Mouse (Mus musculus) granulocyte monocyte progenitor cell, adult 5-6 weeks (primary cell): ENCODE results near the gene Barx1. TPM values are rescaled to one million over a fixed set of nuclear protein-coding genes. Genes with fewer than 3 reads are reported as not detected.

ENCODE experiments used
- ATAC-seq: replicated peaks from 2 replicates; pipeline ENCODE4 v1.8.0; 2016; ENCODE audit warnings: mild to moderate bottlenecking, moderate TSS enrichment, inconsistent platforms; ENCODE audit not compliant: poor library complexity, severe bottlenecking
- total RNA-seq, 2 experiments: library from RNA; stranded (forward) in 1 of 2; stranded (reverse) in 1 of 2; fragments of 200-712, 200-1000 nt in 1 of 2; fragments of >200 nt in 1 of 2; fragmentation: Nextera tagmentation in 1 of 2; gene quantifications; 2 replicates each; pipeline ENCODE4 v1.2.3; 2014 to 2017

Gene Barx1
- total RNA-seq (2014; fragmentation: Nextera tagmentation) (not detected in 2 replicates), total RNA-seq (2017) (not detected in 2 replicates)

GRCm38 (mm10) chr13:48662431-48663143, at the start of gene Barx1:
Gene Barx1 (plus strand): TSS chr13:48662998.
- ATAC-seq, result no peak

DNA sequence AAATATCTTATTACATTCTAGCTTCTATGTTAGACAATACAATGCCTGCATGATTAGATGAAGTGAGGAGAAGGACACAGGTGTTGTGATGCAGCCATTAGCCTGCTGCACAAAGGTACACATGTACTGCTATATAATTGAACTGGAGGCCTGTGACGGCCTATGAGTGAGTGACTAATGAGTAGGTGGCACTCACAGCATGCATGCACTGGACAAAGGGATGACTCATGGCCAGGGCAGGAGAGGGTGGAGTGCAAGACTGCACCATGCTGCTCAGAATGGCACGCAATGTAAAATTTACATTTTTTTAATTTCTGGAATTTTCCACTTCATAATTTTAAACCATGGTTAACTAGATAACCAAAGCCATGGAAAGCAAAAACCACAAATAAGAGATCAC, 48.3 kb upstream of the Barx1 start:
- no peak for ATAC-seq

GRCm38 (mm10) chr13:48617774-48618173, 45.0 kb upstream of the Barx1 start:
- no peak for ATAC-seq

- ATAC-seq, result no peak
Observed at GRCm38 (mm10) chr13:48618890-48619289, 43.9 kb upstream of the Barx1 start.

- ATAC-seq, result peak; percentile 56
Observed at GRCm38 (mm10) chr13:48624968-48625398, 37.8 kb upstream of the Barx1 start.

DNA sequence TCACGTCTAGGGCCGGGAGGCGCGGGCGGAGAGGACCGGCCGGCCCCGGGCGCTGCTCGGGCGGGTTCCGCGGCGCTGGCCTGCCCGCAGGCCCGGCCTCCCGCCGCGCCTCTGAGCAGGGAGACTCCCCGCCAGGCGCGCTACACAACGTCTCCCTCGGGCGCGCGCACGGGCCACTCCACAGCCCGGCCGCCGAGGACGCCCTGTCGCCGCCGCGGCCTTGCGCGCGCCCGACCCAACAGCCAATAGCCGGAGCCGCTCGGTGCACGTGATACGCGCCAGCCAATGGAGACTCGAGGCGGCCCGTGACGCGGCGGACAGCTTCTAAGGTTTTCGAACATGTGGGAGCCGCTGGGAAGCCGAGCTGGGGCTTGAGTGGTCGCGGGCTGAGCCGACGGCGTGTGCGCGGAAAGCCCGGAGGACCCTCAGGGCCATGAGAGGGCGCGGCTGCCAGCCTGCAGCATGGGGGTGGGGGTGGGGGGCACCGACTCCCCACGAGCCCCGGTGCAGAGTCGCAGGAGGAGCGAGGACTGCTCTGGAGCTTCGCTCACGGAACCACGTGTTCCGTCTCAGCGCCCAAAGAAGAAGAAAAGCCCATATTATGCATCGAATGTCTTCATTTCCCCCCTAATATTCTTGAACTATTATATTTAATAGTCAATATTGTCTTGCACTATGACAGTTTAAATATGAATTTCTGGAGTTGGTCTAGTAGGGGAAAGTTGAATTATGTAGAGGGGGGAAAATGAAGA, 37.2 kb upstream of the Barx1 start, which contains the start of gene Ptpdc1:
Gene Ptpdc1, minus strand, starts transcription at position 232 of the 752 bp plus-strand sequence.
- peak; percentile 99 for ATAC-seq

- no peak for ATAC-seq
Observed at GRCm38 (mm10) chr13:48631691-48632090, 31.1 kb upstream of the Barx1 start.

DNA sequence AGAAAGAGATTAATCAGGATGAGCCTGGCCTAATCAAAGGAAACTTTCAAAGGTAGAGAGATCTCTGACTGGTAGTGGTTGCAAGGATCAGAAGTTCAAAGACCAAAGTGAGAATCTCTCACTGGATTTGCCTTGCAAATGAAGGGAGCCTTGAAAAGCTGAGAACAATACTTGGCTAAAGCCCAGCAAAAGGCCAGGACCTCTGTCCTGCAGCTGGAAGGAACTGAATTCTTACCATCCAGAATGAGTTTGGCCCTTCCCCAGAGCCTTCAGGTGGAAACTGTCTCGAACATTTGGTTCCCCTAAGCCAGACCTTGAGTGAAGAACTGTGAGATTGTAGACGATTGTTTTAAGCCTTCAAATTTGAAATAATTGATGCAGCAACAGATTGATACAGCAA, 25.1 kb upstream of the Barx1 start:
- no peak for ATAC-seq

DNA sequence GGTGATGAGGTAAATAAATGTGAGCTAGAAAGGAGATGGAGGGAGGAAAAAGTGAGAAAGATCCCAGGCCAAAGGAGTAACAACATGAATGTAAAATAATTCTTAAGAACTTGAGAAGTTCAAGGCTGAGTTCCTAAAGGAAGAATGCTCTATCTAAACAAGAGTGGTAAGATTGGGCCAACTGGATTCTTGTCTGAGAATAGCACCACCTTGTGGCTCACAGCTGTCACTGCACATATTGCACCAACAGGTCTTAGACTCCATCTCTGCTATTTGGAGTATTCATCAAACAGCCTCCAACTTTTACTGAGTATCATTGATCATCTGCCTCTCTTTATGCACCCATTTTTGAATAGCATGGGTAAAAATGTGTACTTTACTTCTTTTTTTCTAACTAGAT, 23.2 kb upstream of the Barx1 start:
- ATAC-seq, result peak; percentile 88

- no peak for ATAC-seq
Observed at GRCm38 (mm10) chr13:48643072-48643471, 19.7 kb upstream of the Barx1 start.

- no peak for ATAC-seq
Observed at GRCm38 (mm10) chr13:48643991-48644390, 18.8 kb upstream of the Barx1 start.

DNA sequence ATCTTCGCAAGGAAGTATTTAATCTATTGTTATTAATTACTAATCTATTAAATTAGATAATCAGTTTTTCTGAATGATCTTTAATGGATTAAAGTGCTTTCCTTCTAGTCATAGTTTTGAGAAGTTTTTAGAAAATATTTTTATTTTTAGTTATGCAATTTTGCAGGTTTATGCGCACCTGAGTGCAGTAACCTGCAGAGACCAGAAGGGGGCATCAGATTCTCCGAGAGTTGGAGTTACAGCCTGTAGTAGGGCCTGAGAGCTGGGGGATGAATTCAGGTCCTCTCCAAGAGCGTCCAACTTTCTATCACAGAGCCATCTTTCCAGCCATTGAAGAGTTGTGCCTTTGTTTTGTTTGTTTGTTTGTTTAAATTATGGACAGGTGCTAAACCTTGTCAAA, 16.1 kb upstream of the Barx1 start:
- no peak for ATAC-seq

DNA sequence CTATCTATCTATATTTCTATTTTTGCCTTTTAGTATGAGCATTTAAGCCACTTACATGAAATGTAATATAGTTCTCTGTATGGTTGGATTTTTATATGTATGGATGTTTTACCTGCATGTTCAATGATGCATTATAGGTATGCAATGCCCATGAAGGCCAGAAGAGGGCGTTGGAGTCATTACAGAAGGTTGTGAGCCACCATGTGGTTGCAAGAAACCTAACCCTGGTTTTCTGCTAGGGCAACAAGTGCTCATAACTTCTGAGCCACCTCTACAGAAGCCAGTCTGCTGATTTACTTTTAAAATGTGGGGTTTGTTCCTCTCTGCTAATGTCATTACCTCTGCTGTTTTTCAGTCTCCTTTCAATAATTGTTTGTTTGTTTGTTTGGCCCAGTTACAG, 12.2 kb upstream of the Barx1 start:
- ATAC-seq, result no peak; the same call in 1 of the 2 replicates

- ATAC-seq, result no peak
Observed at GRCm38 (mm10) chr13:48651132-48652065, 11.4 kb upstream of the Barx1 start.

DNA sequence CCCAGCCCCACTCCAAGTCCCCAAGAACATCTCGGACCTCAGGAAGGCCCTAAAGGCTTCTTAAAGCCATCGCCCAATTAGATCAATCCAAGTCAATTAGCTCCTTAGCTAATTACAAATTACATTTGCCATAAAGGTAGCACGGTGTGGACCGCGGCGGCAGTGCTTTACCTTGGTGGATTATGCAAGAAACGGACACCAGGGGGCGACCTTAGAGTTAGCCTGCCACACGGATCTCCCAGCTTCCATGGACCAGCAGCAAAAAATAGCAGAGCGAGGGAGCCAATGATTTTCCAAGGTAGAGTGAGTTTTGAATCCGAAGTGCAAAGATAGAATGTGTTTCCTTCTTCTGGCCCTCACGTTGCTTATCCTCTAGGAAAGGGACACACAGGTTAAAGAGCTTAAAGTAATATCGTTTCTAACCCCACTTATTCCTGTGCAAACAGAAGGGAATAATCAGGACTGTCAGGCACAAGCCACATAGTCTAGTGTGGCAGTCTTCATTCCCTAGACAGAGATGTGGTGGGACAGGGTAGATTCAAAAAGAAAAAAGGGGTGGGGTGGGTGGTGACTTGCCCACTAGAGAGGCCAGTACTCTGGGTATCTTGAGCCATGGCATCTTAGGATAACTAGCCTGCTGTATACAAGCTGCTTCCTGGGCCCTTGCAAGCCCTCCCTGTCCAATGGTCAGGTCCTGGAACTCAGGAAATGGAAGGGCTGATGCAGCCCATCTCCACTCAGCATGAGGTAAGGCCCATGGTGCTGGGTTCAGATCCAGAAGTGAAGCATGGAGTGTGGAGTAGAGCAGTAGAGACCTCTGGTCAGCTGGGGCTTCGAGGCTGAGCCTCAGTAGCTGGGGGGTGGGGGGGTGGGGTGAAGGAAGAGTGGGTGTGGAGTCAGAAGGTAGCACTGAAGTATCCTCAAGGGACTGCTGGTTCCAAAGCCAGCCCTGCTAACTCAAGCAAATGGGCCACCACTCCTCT, 8.7 kb upstream of the Barx1 start:
- ATAC-seq, result peak; percentile 65

DNA sequence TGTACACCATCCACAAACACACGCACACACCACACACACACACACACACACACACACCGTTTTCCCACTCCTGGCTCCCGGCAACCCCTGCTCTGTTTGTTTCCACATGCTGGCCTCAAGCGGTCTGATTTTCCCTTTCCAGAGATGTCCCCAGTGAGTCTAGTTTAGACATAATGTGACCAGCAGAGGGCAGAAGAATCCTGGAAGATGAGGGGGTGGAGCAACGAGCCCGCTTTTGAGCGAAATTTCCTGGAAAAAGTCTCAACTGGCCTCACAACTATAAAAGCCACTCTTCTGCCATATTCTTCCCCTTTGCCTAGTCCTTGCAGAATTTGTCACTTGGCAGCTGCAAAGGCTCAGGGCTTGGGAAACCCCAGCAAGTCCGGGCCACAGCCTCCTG, 7.2 kb upstream of the Barx1 start:
- peak; percentile 64 for ATAC-seq

DNA sequence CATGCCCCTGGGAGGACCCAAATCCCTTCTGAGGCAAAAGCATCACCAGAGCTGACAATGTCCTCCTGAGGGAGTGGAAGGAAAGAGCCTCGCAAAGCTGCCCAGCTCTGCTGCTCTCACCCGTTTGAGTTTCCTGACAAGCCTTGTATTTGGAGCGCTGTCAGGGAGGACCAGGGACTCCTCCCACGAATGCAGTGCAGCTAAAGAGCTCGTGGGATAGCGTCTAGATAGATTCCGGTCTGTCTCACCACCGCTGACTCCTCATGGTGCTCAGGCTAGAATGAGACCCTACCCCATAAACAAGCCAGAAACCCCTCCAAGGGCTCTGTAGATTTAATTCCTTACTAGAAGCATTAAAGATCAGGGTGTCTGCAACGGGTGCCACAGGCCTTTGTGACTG, 5.0 kb upstream of the Barx1 start:
- ATAC-seq, result no peak

GRCm38 (mm10) chr13:48658588-48659253, 4.1 kb upstream of the Barx1 start:
- ATAC-seq, result no peak
